Mouse (Mus musculus): ENCODE data around the gene Gnb1. TPM values are rescaled to one million over a fixed set of nuclear protein-coding genes. Genes with fewer than 3 reads are reported as not detected.

Gene Gnb1
- polyA plus RNA-seq, 1 experiment, result 338 TPM

- Histone ChIP-seq H3K79me3 (ENCODE audit: low read depth) (no peaks in the 10 kb centered on the region), H3K36me3 (ENCODE audit: control insufficient read depth, insufficient read depth) (no peaks in the 10 kb centered on the region), H3K4me3 (ENCODE audit: insufficient read depth, poor library complexity, severe bottlenecking) (no peak overlapping the region), H3K27me3 (ENCODE audit: control insufficient read depth, insufficient read depth, insufficient read length) (peaks cover 91% of the 10 kb centered on the region), H3ac (ENCODE audit: control insufficient read depth, insufficient read length, low read depth) (no peak overlapping the region), H3K79me2 (ENCODE audit: control insufficient read depth, insufficient read depth) (no peaks in the 10 kb centered on the region)
- TF ChIP-seq USF1 (IDR thresholded peaks at IDR 0.05; ENCODE audit: low read depth) (no peak), MYOD1 (IDR thresholded peaks at IDR 0.05; ENCODE audit: control insufficient read depth, insufficient read length, low read depth) (no peak), CEBPB (IDR thresholded peaks at IDR 0.05; ENCODE audit: low read depth) (no peak), MAX (IDR thresholded peaks at IDR 0.05) (no peak), FOSL1 (IDR thresholded peaks at IDR 0.05; ENCODE audit: insufficient read depth, low read length, poor library complexity, severe bottlenecking) (no peak), CTCF (IDR thresholded peaks at IDR 0.05; ENCODE audit: control insufficient read depth, insufficient read depth, insufficient read length) (no peak), MYOG (IDR thresholded peaks at IDR 0.05; ENCODE audit: control insufficient read depth, extremely low read depth, insufficient read length) (no peak)
These were observed 27.6 kb upstream of the Gnb1 start for GRCm38 (mm10) chr4:155463611-155464010.

- Histone ChIP-seq H3K27me3 (ENCODE audit: control insufficient read depth, insufficient read depth, insufficient read length) (peaks cover 89% of the 10 kb centered on the region), H3K79me2 (ENCODE audit: control insufficient read depth, insufficient read depth) (no peaks in the 10 kb centered on the region), H3K4me3 (ENCODE audit: insufficient read depth, poor library complexity, severe bottlenecking) (no peak overlapping the region), H3K79me3 (ENCODE audit: low read depth) (no peaks in the 10 kb centered on the region), H3ac (ENCODE audit: control insufficient read depth, insufficient read length, low read depth) (no peak overlapping the region), H3K36me3 (ENCODE audit: control insufficient read depth, insufficient read depth) (no peaks in the 10 kb centered on the region)
- no peak for TF ChIP-seq MYOD1 (IDR thresholded peaks at IDR 0.05; ENCODE audit: control insufficient read depth, insufficient read length, low read depth)
- TF ChIP-seq MAX (IDR thresholded peaks at IDR 0.05), result no peak
- no peak for TF ChIP-seq FOSL1 (IDR thresholded peaks at IDR 0.05; ENCODE audit: insufficient read depth, low read length, poor library complexity, severe bottlenecking)
- no peak for TF ChIP-seq CTCF (IDR thresholded peaks at IDR 0.05; ENCODE audit: control insufficient read depth, insufficient read depth, insufficient read length)
- no peak for TF ChIP-seq MYOG (IDR thresholded peaks at IDR 0.05; ENCODE audit: control insufficient read depth, extremely low read depth, insufficient read length)
- no peak for TF ChIP-seq USF1 (IDR thresholded peaks at IDR 0.05; ENCODE audit: low read depth)
- no peak for TF ChIP-seq CEBPB (IDR thresholded peaks at IDR 0.05; ENCODE audit: low read depth)
These were observed 27.1 kb upstream of the Gnb1 start for GRCm38 (mm10) chr4:155464061-155464460.

GRCm38 (mm10) chr4:155465607-155466006 is 25.6 kb upstream of the Gnb1 start:
- Histone ChIP-seq H3K4me3 (ENCODE audit: insufficient read depth, poor library complexity, severe bottlenecking) (no peak overlapping the region), H3K36me3 (ENCODE audit: control insufficient read depth, insufficient read depth) (no peaks in the 10 kb centered on the region), H3K79me2 (ENCODE audit: control insufficient read depth, insufficient read depth) (no peaks in the 10 kb centered on the region), H3K79me3 (ENCODE audit: low read depth) (no peaks in the 10 kb centered on the region), H3ac (ENCODE audit: control insufficient read depth, insufficient read length, low read depth) (no peak overlapping the region), H3K27me3 (ENCODE audit: control insufficient read depth, insufficient read depth, insufficient read length) (peaks cover 92% of the 10 kb centered on the region)
- TF ChIP-seq MAX (IDR thresholded peaks at IDR 0.05), result no peak
- TF ChIP-seq USF1 (IDR thresholded peaks at IDR 0.05; ENCODE audit: low read depth), result no peak
- no peak for TF ChIP-seq FOSL1 (IDR thresholded peaks at IDR 0.05; ENCODE audit: insufficient read depth, low read length, poor library complexity, severe bottlenecking)
- no peak for TF ChIP-seq CEBPB (IDR thresholded peaks at IDR 0.05; ENCODE audit: low read depth)
- TF ChIP-seq MYOG (IDR thresholded peaks at IDR 0.05; ENCODE audit: control insufficient read depth, extremely low read depth, insufficient read length), result no peak
- no peak for TF ChIP-seq MYOD1 (IDR thresholded peaks at IDR 0.05; ENCODE audit: control insufficient read depth, insufficient read length, low read depth)
- TF ChIP-seq CTCF (IDR thresholded peaks at IDR 0.05; ENCODE audit: control insufficient read depth, insufficient read depth, insufficient read length), result no peak

GRCm38 (mm10) chr4:155466080-155466479 is 25.1 kb upstream of the Gnb1 start:
- no peaks in the 10 kb centered on the region for H3K79me3 ChIP-seq (ENCODE audit: low read depth)
- H3K27me3 ChIP-seq (ENCODE audit: control insufficient read depth, insufficient read depth, insufficient read length), result peaks cover 89% of the 10 kb centered on the region
- no peak overlapping the region for H3ac ChIP-seq (ENCODE audit: control insufficient read depth, insufficient read length, low read depth)
- H3K4me3 ChIP-seq (ENCODE audit: insufficient read depth, poor library complexity, severe bottlenecking), result no peak overlapping the region
- no peak for TF ChIP-seq CEBPB (IDR thresholded peaks at IDR 0.05; ENCODE audit: low read depth)
- TF ChIP-seq USF1 (IDR thresholded peaks at IDR 0.05; ENCODE audit: low read depth), result no peak
- no peak for TF ChIP-seq CTCF (IDR thresholded peaks at IDR 0.05; ENCODE audit: control insufficient read depth, insufficient read depth, insufficient read length)
- no peak for TF ChIP-seq MYOG (IDR thresholded peaks at IDR 0.05; ENCODE audit: control insufficient read depth, extremely low read depth, insufficient read length)
- no peak for TF ChIP-seq FOSL1 (IDR thresholded peaks at IDR 0.05; ENCODE audit: insufficient read depth, low read length, poor library complexity, severe bottlenecking)
- TF ChIP-seq MYOD1 (IDR thresholded peaks at IDR 0.05; ENCODE audit: control insufficient read depth, insufficient read length, low read depth), result no peak
- TF ChIP-seq MAX (IDR thresholded peaks at IDR 0.05), result no peak
- H3K36me3 ChIP-seq (ENCODE audit: control insufficient read depth, insufficient read depth), result no peaks in the 10 kb centered on the region
- H3K79me2 ChIP-seq (ENCODE audit: control insufficient read depth, insufficient read depth), result no peaks in the 10 kb centered on the region

GRCm38 (mm10) chr4:155467237-155468010 is 23.7 kb upstream of the Gnb1 start:
- no peak overlapping the region for H3ac ChIP-seq (ENCODE audit: control insufficient read depth, insufficient read length, low read depth)
- TF ChIP-seq MAX (IDR thresholded peaks at IDR 0.05) (no peak), MYOD1 (IDR thresholded peaks at IDR 0.05; ENCODE audit: control insufficient read depth, insufficient read length, low read depth) (no peak), CEBPB (IDR thresholded peaks at IDR 0.05; ENCODE audit: low read depth) (no peak), USF1 (IDR thresholded peaks at IDR 0.05; ENCODE audit: low read depth) (no peak), CTCF (IDR thresholded peaks at IDR 0.05; ENCODE audit: control insufficient read depth, insufficient read depth, insufficient read length) (no peak), MYOG (IDR thresholded peaks at IDR 0.05; ENCODE audit: control insufficient read depth, extremely low read depth, insufficient read length) (no peak), FOSL1 (IDR thresholded peaks at IDR 0.05; ENCODE audit: insufficient read depth, low read length, poor library complexity, severe bottlenecking) (no peak)
- H3K4me3 ChIP-seq (ENCODE audit: insufficient read depth, poor library complexity, severe bottlenecking), result no peak overlapping the region
- peaks cover 89% of the 10 kb centered on the region for H3K27me3 ChIP-seq (ENCODE audit: control insufficient read depth, insufficient read depth, insufficient read length)
- no peaks in the 10 kb centered on the region for H3K79me3 ChIP-seq (ENCODE audit: low read depth)
- no peaks in the 10 kb centered on the region for H3K36me3 ChIP-seq (ENCODE audit: control insufficient read depth, insufficient read depth)
- H3K79me2 ChIP-seq (ENCODE audit: control insufficient read depth, insufficient read depth), result no peaks in the 10 kb centered on the region
